Mouse (Mus musculus) thymus, adult 2 months (tissue): ENCODE measurements around the gene Jdp2.

Experiments
- CTCF ChIP-seq: fragments of 200-500 bp; IDR thresholded peaks from 2 replicates; pipeline ENCODE4 v1.5.1; 2012; ENCODE audit warnings: mild to moderate bottlenecking, control low read depth, low read length, moderate library complexity, borderline replicate concordance; ENCODE audit not compliant: control insufficient read depth, poor library complexity, insufficient read depth; ENCODE audit errors: extremely low read depth
- POLR2A ChIP-seq: fragments of 200-500 bp; IDR thresholded peaks from 2 replicates; pipeline ENCODE4 v1.6.1; 2012; ENCODE audit warnings: mild to moderate bottlenecking, low read length, control low read depth, moderate library complexity; ENCODE audit not compliant: control insufficient read depth, poor library complexity, insufficient read depth; ENCODE audit errors: extremely low read depth

- TF ChIP-seq CTCF (no peak), POLR2A (no peak)
Observed at GRCm38 (mm10) chr12:85585761-85586258, 13.0 kb upstream of the Jdp2 start.
